Mouse (Mus musculus) MEL (cell line): ENCODE measurements around the gene Hsd17b14. TPM values are rescaled to one million over a fixed set of nuclear protein-coding genes. Genes with fewer than 3 reads are reported as not detected.

ENCODE experiments used
- DNase-seq: peaks from one replicate; pipeline ENCODE4 v3.0.0; 2011; ENCODE audit warnings: low read depth, low spot score
- H3K27ac ChIP-seq: 2 replicates; pipeline ENCODE4 v1.5.1; 2012; ENCODE audit warnings: low read depth, mild to moderate bottlenecking, control low read depth, low read length, moderate library complexity; ENCODE audit not compliant: control insufficient read depth
- H3K27me3 ChIP-seq, 2 experiments: fragments of 150-350 bp in 1 of 2; sonication (generic) in 1 of 2; 2 replicates each; pipeline ENCODE4 v1.6.1; 2012; ENCODE audit warnings: low read length in 2 of 2, mild to moderate bottlenecking in 2 of 2, improper control_type of control experiment in 1 of 2, moderate library complexity in 1 of 2; ENCODE audit not compliant: insufficient read depth in 2 of 2, control insufficient read depth in 1 of 2
- H3K36me3 ChIP-seq, 2 experiments: 2 replicates each; pipeline ENCODE4 v1.6.1; 2012 to 2014; ENCODE audit warnings: low read length in 2 of 2, improper control_type of control experiment in 1 of 2, inconsistent platforms in 1 of 2, mild to moderate bottlenecking in 1 of 2; ENCODE audit not compliant: insufficient read depth in 2 of 2, control insufficient read depth in 1 of 2
- H3K4me1 ChIP-seq, 2 experiments: fragments of 150-350 bp in 1 of 2; sonication (generic) in 1 of 2; 2 replicates each; pipeline ENCODE4 v1.6.1; 2012; ENCODE audit warnings: low read length in 2 of 2, improper control_type of control experiment in 1 of 2, mild to moderate bottlenecking in 1 of 2; ENCODE audit not compliant: insufficient read depth in 2 of 2, control insufficient read depth in 1 of 2
- H3K4me3 ChIP-seq, 2 experiments: fragments of 150-350 bp in 1 of 2; sonication (generic) in 1 of 2; 2 replicates each; pipeline ENCODE4 v1.5.1; 2012; ENCODE audit warnings: low read depth in 2 of 2, low read length in 2 of 2, mild to moderate bottlenecking in 2 of 2, moderate library complexity in 2 of 2, control low read depth in 1 of 2, improper control_type of control experiment in 1 of 2; ENCODE audit not compliant: control insufficient read depth in 1 of 2, insufficient read depth in 1 of 2
- H3K79me2 ChIP-seq: 2 replicates; pipeline ENCODE4 v1.6.1; 2012; ENCODE audit warnings: mild to moderate bottlenecking, low read length, moderate library complexity; ENCODE audit not compliant: control insufficient read depth, poor library complexity, insufficient read depth
- H3K9ac ChIP-seq: 2 replicates; pipeline ENCODE4 v1.6.1; 2012; ENCODE audit warnings: low read depth, mild to moderate bottlenecking, control low read depth, low read length, moderate library complexity; ENCODE audit not compliant: control insufficient read depth, poor library complexity, severe bottlenecking
- H3K9me3 ChIP-seq: fragments of 150-350 bp; sonication (generic); replicated peaks from 2 replicates; pipeline ENCODE4 v1.6.1; 2012; ENCODE audit warnings: mild to moderate bottlenecking, low read length, improper control_type of control experiment, moderate library complexity; ENCODE audit not compliant: insufficient read depth
- BHLHE40 ChIP-seq: IDR thresholded peaks from 2 replicates; pipeline ENCODE4 v1.6.1; 2012; ENCODE audit warnings: low read depth, mild to moderate bottlenecking, inconsistent platforms, low read length, improper control_type of control experiment, borderline replicate concordance
- CHD2 ChIP-seq: IDR thresholded peaks from 2 replicates; pipeline ENCODE4 v1.6.1; 2011; ENCODE audit warnings: low read length, improper control_type of control experiment
- CTCF ChIP-seq, 3 experiments: IDR thresholded peaks in 2 of 3; conservative IDR thresholded peaks in 1 of 3; 2 replicates each; pipeline ENCODE4 v1.5.1; 2011 to 2012; ENCODE audit warnings: low read length in 3 of 3, low read depth in 2 of 3, mild to moderate bottlenecking in 2 of 3, improper control_type of control experiment in 1 of 3, inconsistent platforms in 1 of 3, mixed read lengths in 1 of 3, moderate library complexity in 1 of 3; ENCODE audit not compliant: control insufficient read depth in 1 of 3, insufficient read depth in 1 of 3, poor library complexity in 1 of 3, severe bottlenecking in 1 of 3
- ELF1 ChIP-seq: IDR thresholded peaks from 2 replicates; pipeline ENCODE4 v1.6.1; 2014; ENCODE audit warnings: low read depth, mild to moderate bottlenecking, inconsistent platforms, low read length, improper control_type of control experiment, moderate library complexity
- EP300 ChIP-seq, 2 experiments: IDR thresholded peaks; 2 replicates each; pipeline ENCODE4 v1.6.1; 2011; ENCODE audit warnings: improper control_type of control experiment in 2 of 2, low read length in 2 of 2, low read depth in 1 of 2, mild to moderate bottlenecking in 1 of 2
- ETS1 ChIP-seq: IDR thresholded peaks from 2 replicates; pipeline ENCODE4 v1.6.1; 2012; ENCODE audit warnings: low read depth, mild to moderate bottlenecking, inconsistent platforms, low read length, improper control_type of control experiment, moderate library complexity
- GATA1 ChIP-seq: IDR thresholded peaks from 2 replicates; pipeline ENCODE4 v1.6.1; 2011; ENCODE audit warnings: low read depth, low read length, improper control_type of control experiment
- HCFC1 ChIP-seq: IDR thresholded peaks from 2 replicates; pipeline ENCODE4 v1.6.1; 2012; ENCODE audit warnings: low read depth, mild to moderate bottlenecking, inconsistent platforms, low read length, improper control_type of control experiment, moderate library complexity
- JUND ChIP-seq: IDR thresholded peaks from 2 replicates; pipeline ENCODE4 v1.6.1; 2011; ENCODE audit warnings: low read depth, mild to moderate bottlenecking, improper control_type of control experiment, low read length
- MAFK ChIP-seq: IDR thresholded peaks from 2 replicates; pipeline ENCODE4 v1.6.1; 2011; ENCODE audit warnings: low read depth, mild to moderate bottlenecking, low read length, improper control_type of control experiment, borderline replicate concordance
- MAX ChIP-seq: IDR thresholded peaks from 2 replicates; pipeline ENCODE4 v1.6.1; 2011; ENCODE audit warnings: low read length, improper control_type of control experiment
- MAZ ChIP-seq: IDR thresholded peaks from 2 replicates; pipeline ENCODE4 v1.6.1; 2012; ENCODE audit warnings: low read depth, mild to moderate bottlenecking, inconsistent platforms, low read length, improper control_type of control experiment
- MXI1 ChIP-seq: IDR thresholded peaks from 2 replicates; pipeline ENCODE4 v1.6.1; 2011; ENCODE audit warnings: mild to moderate bottlenecking, low read depth, low read length, improper control_type of control experiment
- MYB ChIP-seq: IDR thresholded peaks from 2 replicates; pipeline ENCODE4 v1.6.1; 2011; ENCODE audit warnings: mild to moderate bottlenecking, low read depth, low read length, improper control_type of control experiment
- MYC ChIP-seq: IDR thresholded peaks from 2 replicates; pipeline ENCODE4 v1.6.1; 2011; ENCODE audit warnings: low read depth, mild to moderate bottlenecking, low read length, improper control_type of control experiment, moderate library complexity
- POLR2AphosphoS2 ChIP-seq: IDR thresholded peaks from 2 replicates; pipeline ENCODE4 v1.6.1; 2011; ENCODE audit warnings: low read length, improper control_type of control experiment
- POLR2AphosphoS5 ChIP-seq: IDR thresholded peaks from 2 replicates; pipeline ENCODE4 v1.6.1; 2012; ENCODE audit warnings: low read depth, borderline replicate concordance, mild to moderate bottlenecking, inconsistent platforms, low read length, moderate library complexity, mixed read lengths
- RAD21 ChIP-seq: IDR thresholded peaks from 2 replicates; pipeline ENCODE4 v1.6.1; 2011; ENCODE audit warnings: mild to moderate bottlenecking, low read depth, low read length, improper control_type of control experiment
- RCOR1 ChIP-seq: IDR thresholded peaks from 2 replicates; pipeline ENCODE4 v1.6.1; 2012; ENCODE audit warnings: low read depth, mild to moderate bottlenecking, inconsistent platforms, low read length, improper control_type of control experiment
- SIN3A ChIP-seq: IDR thresholded peaks from 2 replicates; pipeline ENCODE4 v1.6.1; 2012; ENCODE audit warnings: low read length, improper control_type of control experiment, inconsistent platforms
- TAL1 ChIP-seq: IDR thresholded peaks from 2 replicates; pipeline ENCODE4 v1.6.1; 2012; ENCODE audit warnings: mild to moderate bottlenecking, inconsistent platforms, low read length, moderate library complexity, mixed read lengths
- TCF12 ChIP-seq: IDR thresholded peaks from 2 replicates; pipeline ENCODE4 v1.6.1; 2014; ENCODE audit warnings: low read depth, mild to moderate bottlenecking, inconsistent platforms, low read length, improper control_type of control experiment, moderate library complexity
- UBTF ChIP-seq: IDR thresholded peaks from 2 replicates; pipeline ENCODE4 v1.6.1; 2012; ENCODE audit warnings: low read depth, mild to moderate bottlenecking, inconsistent platforms, low read length, improper control_type of control experiment, moderate library complexity, borderline replicate concordance; ENCODE audit not compliant: insufficient read depth
- ZC3H11A ChIP-seq: IDR thresholded peaks from 2 replicates; pipeline ENCODE4 v1.6.1; 2012; ENCODE audit warnings: low read depth, mild to moderate bottlenecking, inconsistent platforms, low read length, improper control_type of control experiment
- ZNF384 ChIP-seq: IDR thresholded peaks from 2 replicates; pipeline ENCODE4 v1.6.1; 2012; ENCODE audit warnings: low read depth, mild to moderate bottlenecking, inconsistent platforms, low read length, improper control_type of control experiment
- polyA plus RNA-seq, 2 experiments: library from polyadenylated mRNA; stranded (reverse) in 1 of 2; unstranded in 1 of 2; fragments of >175 nt in 1 of 2; fragments of >200 nt in 1 of 2; gene quantifications; 2 replicates each; pipeline versions ENCODE4 v1.2.1 to v1.2.4; 2012; ENCODE audit warnings: low replicate concordance in 2 of 2, low read depth in 1 of 2; ENCODE audit not compliant: insufficient read length in 2 of 2, insufficient read depth in 1 of 2, missing spikeins in 1 of 2
- total RNA-seq: library from RNA; depleted of rRNA; stranded (reverse); fragments of 300-350 nt; gene quantifications from 2 replicates; pipeline ENCODE4 v1.2.3, GENCODE M21; 2012

Hsd17b14 gene
- total and polyA plus RNA-seq, 3 experiments, result 2.0 to 9.3 TPM; not detected in 1

DNA sequence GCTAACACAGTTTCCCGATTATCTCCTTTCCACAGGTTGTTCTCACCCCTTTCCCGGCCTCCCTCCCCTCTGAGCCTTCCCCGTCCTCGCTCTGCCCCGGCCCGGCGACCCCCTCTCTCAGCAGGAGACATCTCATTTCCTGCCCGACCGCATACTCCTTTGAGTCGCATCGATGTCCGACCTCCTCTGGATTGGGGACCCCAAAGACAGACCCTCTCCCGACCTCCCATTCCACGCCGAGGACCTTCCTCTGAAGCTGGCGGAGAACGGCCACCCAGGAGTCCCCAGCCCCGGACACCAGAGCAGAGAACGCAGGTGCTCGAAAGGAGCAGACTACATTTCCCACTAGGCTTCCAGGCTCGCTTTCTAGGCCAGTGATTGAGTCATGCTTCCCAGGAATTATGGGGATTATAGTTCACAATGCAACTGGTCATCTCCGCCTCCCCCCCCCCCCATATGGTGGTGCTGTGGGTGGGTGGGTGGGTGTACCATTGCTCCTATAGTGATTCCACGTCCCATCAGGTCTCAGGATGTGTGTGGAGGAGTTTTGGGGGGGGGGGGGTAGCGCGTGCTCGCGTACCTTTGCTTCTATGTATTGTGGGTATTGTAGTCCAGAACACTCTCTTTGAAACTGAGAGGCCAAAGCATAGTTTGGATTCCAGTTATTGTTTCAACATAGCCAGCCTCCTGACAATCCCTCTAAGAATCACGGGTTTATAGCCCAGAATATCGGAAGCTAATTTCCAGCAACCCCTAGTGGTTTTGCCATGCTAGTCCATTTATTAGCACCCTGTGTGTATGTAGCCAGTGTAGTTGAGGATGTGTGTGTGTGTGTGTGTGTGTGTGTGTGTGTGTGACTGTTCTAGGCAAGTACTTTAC is 16.3 kb upstream of the Hsd17b14 start:
- Histone ChIP-seq H3K9ac (no peak overlapping the region), H3K36me3 (no peaks in the 10 kb centered on the region), H3K27ac (no peak overlapping the region), H3K79me2 (no peaks in the 10 kb centered on the region), H3K4me3 (no peak overlapping the region), H3K9me3 (no peaks in the 10 kb centered on the region), H3K4me1 (no peaks in the 10 kb centered on the region), H3K27me3 (0 out of 4 replicates have a peak, but pooled peaks cover 0 to 6% of the 10 kb centered on the region in 2 experiments)
- TF ChIP-seq UBTF (no peak), MAZ (no peak), MXI1 (no peak), HCFC1 (peak; percentile 57; the same call in 1 of the 2 replicates), MYB (no peak), RAD21 (no peak; the same call in none of the 2 replicates), CHD2 (no peak), RCOR1 (no peak), ZC3H11A (no peak), ZNF384 (no peak), MYC (no peak), ETS1 (no peak), MAX (no peak), CTCF (IDR thresholded peaks at IDR 0.05 in 2 of 3, conservative IDR thresholded peaks at IDR 0.05 in 1 of 3; ENCODE audit: control insufficient read depth in 1 of 3, insufficient read depth in 1 of 3, low read depth in 2 of 3, low read length in 3 of 3, poor library complexity in 1 of 3, severe bottlenecking in 1 of 3) (peak in 1 of 3 experiments; percentile 23; a peak in 1 of 6 replicates)
- DNase-seq, result no peak

DNA sequence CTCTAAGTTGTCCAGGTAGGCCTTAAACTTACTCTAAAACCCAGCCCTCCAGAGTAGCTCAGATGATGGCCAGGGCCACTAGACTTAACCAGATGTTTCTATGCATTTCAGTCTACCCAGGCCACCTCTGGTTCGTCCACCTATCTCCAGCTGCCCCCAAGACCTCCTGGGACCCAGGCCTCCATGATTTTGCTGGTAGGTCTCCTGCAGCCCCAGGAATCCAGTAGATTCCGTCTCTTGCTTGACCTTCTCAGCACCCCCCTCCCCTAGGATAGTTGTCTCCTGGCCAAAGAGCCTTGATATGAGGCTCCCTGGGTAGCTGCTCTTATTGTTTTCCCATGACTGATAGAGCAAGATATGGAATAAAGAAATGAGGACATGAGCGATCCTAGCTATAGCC is 15.6 kb upstream of the Hsd17b14 start:
- no peak for TF ChIP-seq HCFC1
- TF ChIP-seq POLR2AphosphoS2, result no peak
- no peak for TF ChIP-seq ZNF384
- TF ChIP-seq JUND, result no peak
- TF ChIP-seq ETS1, result no peak
- no peak for TF ChIP-seq SIN3A
- TF ChIP-seq POLR2AphosphoS5, result no peak
- TF ChIP-seq TAL1, result no peak
- no peak for TF ChIP-seq ELF1
- no peak for TF ChIP-seq EP300 (IDR thresholded peaks at IDR 0.05; ENCODE audit: low read depth in 1 of 2, low read length in 2 of 2)
- TF ChIP-seq TCF12, result no peak
- no peak for TF ChIP-seq UBTF
- no peak for TF ChIP-seq GATA1
- TF ChIP-seq MAFK, result no peak
- no peak for TF ChIP-seq BHLHE40
- TF ChIP-seq, all 39 proteins: peak for 0
- no peak overlapping the region for H3K9ac ChIP-seq
- H3K27me3 ChIP-seq, result 0 out of 4 replicates have a peak, but pooled peaks cover 0 to 6% of the 10 kb centered on the region in 2 experiments
- H3K4me1 ChIP-seq, result no peaks in the 10 kb centered on the region
- DNase-seq, result no peak
- H3K79me2 ChIP-seq, result no peaks in the 10 kb centered on the region
- H3K36me3 ChIP-seq, result no peaks in the 10 kb centered on the region
- no peaks in the 10 kb centered on the region for H3K9me3 ChIP-seq
- H3K27ac ChIP-seq, result no peak overlapping the region
- no peak overlapping the region for H3K4me3 ChIP-seq
